Mouse (Mus musculus): ENCODE results near the gene Hcst. TPM values are rescaled to one million over a fixed set of nuclear protein-coding genes. Genes with fewer than 3 reads are reported as not detected.

Gene Hcst
- total RNA-seq, 1 experiment, result not detected

GRCm38 (mm10) chr7:30434238-30434637 lies 14.6 kb upstream of the Hcst start:
- H3K4me3 ChIP-seq (ENCODE audit: insufficient read depth in 1 of 2, low read depth in 1 of 2, low read length in 2 of 2, poor library complexity in 1 of 2, severe bottlenecking in 1 of 2), result no peak overlapping the region
- in situ Hi-C loops (cut with MboI; ENCODE audit: low sequenced_read_pairs in 2 of 2, unreplicated experiment in 2 of 2), result no loop called here
- H3K9ac ChIP-seq (ENCODE audit: insufficient read depth, low read depth, low read length, poor library complexity, severe bottlenecking), result no peak overlapping the region
- H3K27ac ChIP-seq (ENCODE audit: insufficient read depth, low read depth, low read length, poor library complexity, severe bottlenecking), result peak overlapping the region; percentile 84
- H3K36me3 ChIP-seq (ENCODE audit: control insufficient read depth, insufficient read depth, low read length, poor library complexity, severe bottlenecking), result peaks cover 10% of the 10 kb centered on the region
- H3K4me1 ChIP-seq (ENCODE audit: control insufficient read depth in 2 of 2, insufficient read depth in 2 of 2, low read length in 2 of 2, poor library complexity in 1 of 2), result peaks cover 1 to 11% of the 10 kb centered on the region in 2 experiments; a peak in 3 of 4 replicates
- TF ChIP-seq ZC3H11A (IDR thresholded peaks at IDR 0.05; ENCODE audit: borderline replicate concordance, low read depth, low read length) (no peak), ZNF384 (IDR thresholded peaks at IDR 0.05; ENCODE audit: low read depth, low read length) (peak; percentile 90), MAFK (IDR thresholded peaks at IDR 0.05; ENCODE audit: insufficient read depth, low read depth, low read length) (0 out of 2 replicates have a peak, but pooled peaks have one; percentile 16)
- H3K9me3 ChIP-seq (ENCODE audit: control insufficient read depth, insufficient read depth, low read depth, low read length), result no peaks in the 10 kb centered on the region
- peak; percentile 75 for DNase-seq (ENCODE audit: low read depth, low spot score)

GRCm38 (mm10) chr7:30431793-30432192 lies 12.1 kb upstream of the Hcst start:
- no peak for DNase-seq (ENCODE audit: low read depth, low spot score)
- in situ Hi-C loops (cut with MboI; ENCODE audit: low sequenced_read_pairs in 2 of 2, unreplicated experiment in 2 of 2), result no loop called here

GRCm38 (mm10) chr7:30430191-30430590 lies 10.5 kb upstream of the Hcst start:
- H3K4me1 ChIP-seq (ENCODE audit: control insufficient read depth in 2 of 2, insufficient read depth in 2 of 2, low read length in 2 of 2, poor library complexity in 1 of 2), result peaks cover 1 to 7% of the 10 kb centered on the region in 2 experiments; a peak in 2 of 4 replicates
- H3K27ac ChIP-seq (ENCODE audit: insufficient read depth, low read depth, low read length, poor library complexity, severe bottlenecking), result no peak overlapping the region
- peaks cover 31% of the 10 kb centered on the region for H3K36me3 ChIP-seq (ENCODE audit: control insufficient read depth, insufficient read depth, low read length, poor library complexity, severe bottlenecking)
- H3K9me3 ChIP-seq (ENCODE audit: control insufficient read depth, insufficient read depth, low read depth, low read length), result no peaks in the 10 kb centered on the region
- no peak overlapping the region for H3K9ac ChIP-seq (ENCODE audit: insufficient read depth, low read depth, low read length, poor library complexity, severe bottlenecking)
- in situ Hi-C loops (cut with MboI; ENCODE audit: low sequenced_read_pairs in 2 of 2, unreplicated experiment in 2 of 2), result no loop called here
- TF ChIP-seq ZC3H11A (IDR thresholded peaks at IDR 0.05; ENCODE audit: borderline replicate concordance, low read depth, low read length) (no peak), HCFC1 (IDR thresholded peaks at IDR 0.05; ENCODE audit: borderline replicate concordance, insufficient read depth, low read length) (no peak), CHD2 (IDR thresholded peaks at IDR 0.05; ENCODE audit: low read depth, low read length) (no peak), ZNF384 (IDR thresholded peaks at IDR 0.05; ENCODE audit: low read depth, low read length) (no peak), MAFK (IDR thresholded peaks at IDR 0.05; ENCODE audit: insufficient read depth, low read depth, low read length) (no peak)
- no peak for DNase-seq (ENCODE audit: low read depth, low spot score)
- no peak overlapping the region for H3K4me3 ChIP-seq (ENCODE audit: insufficient read depth in 1 of 2, low read depth in 1 of 2, low read length in 2 of 2, poor library complexity in 1 of 2, severe bottlenecking in 1 of 2)

More at GRCm38 (mm10) chr7:30431793-30432192, 12.1 kb upstream of the Hcst start:
- TF ChIP-seq ZNF384 (IDR thresholded peaks at IDR 0.05; ENCODE audit: low read depth, low read length) (no peak), MAFK (IDR thresholded peaks at IDR 0.05; ENCODE audit: insufficient read depth, low read depth, low read length) (peak; percentile 31; the same call in 1 of the 2 replicates), ZC3H11A (IDR thresholded peaks at IDR 0.05; ENCODE audit: borderline replicate concordance, low read depth, low read length) (0 out of 2 replicates have a peak, but pooled peaks have one; percentile 26), CHD2 (IDR thresholded peaks at IDR 0.05; ENCODE audit: low read depth, low read length) (no peak), HCFC1 (IDR thresholded peaks at IDR 0.05; ENCODE audit: borderline replicate concordance, insufficient read depth, low read length) (no peak)
- Histone ChIP-seq H3K4me1 (ENCODE audit: control insufficient read depth in 2 of 2, insufficient read depth in 2 of 2, low read length in 2 of 2, poor library complexity in 1 of 2) (peaks cover 1 to 9% of the 10 kb centered on the region in 2 experiments; a peak in 3 of 4 replicates), H3K36me3 (ENCODE audit: control insufficient read depth, insufficient read depth, low read length, poor library complexity, severe bottlenecking) (peaks cover 27% of the 10 kb centered on the region), H3K9ac (ENCODE audit: insufficient read depth, low read depth, low read length, poor library complexity, severe bottlenecking) (no peak overlapping the region), H3K27ac (ENCODE audit: insufficient read depth, low read depth, low read length, poor library complexity, severe bottlenecking) (no peak overlapping the region), H3K4me3 (ENCODE audit: insufficient read depth in 1 of 2, low read depth in 1 of 2, low read length in 2 of 2, poor library complexity in 1 of 2, severe bottlenecking in 1 of 2) (no peak overlapping the region), H3K9me3 (ENCODE audit: control insufficient read depth, insufficient read depth, low read depth, low read length) (no peaks in the 10 kb centered on the region)

- no peak for DNase-seq (ENCODE audit: low read depth, low spot score)
- in situ Hi-C loops (cut with MboI; ENCODE audit: low sequenced_read_pairs in 2 of 2, unreplicated experiment in 2 of 2), result no loop called here
- H3K36me3 ChIP-seq (ENCODE audit: control insufficient read depth, insufficient read depth, low read length, poor library complexity, severe bottlenecking), result peaks cover 34% of the 10 kb centered on the region
- H3K9me3 ChIP-seq (ENCODE audit: control insufficient read depth, insufficient read depth, low read depth, low read length), result no peaks in the 10 kb centered on the region
- H3K4me1 ChIP-seq (ENCODE audit: control insufficient read depth in 2 of 2, insufficient read depth in 2 of 2, low read length in 2 of 2, poor library complexity in 1 of 2), result peaks cover 1 to 4% of the 10 kb centered on the region in 2 experiments; a peak in 2 of 4 replicates
- H3K27ac ChIP-seq (ENCODE audit: insufficient read depth, low read depth, low read length, poor library complexity, severe bottlenecking), result no peak overlapping the region
- no peak overlapping the region for H3K4me3 ChIP-seq (ENCODE audit: insufficient read depth in 1 of 2, low read depth in 1 of 2, low read length in 2 of 2, poor library complexity in 1 of 2, severe bottlenecking in 1 of 2)
- TF ChIP-seq MAFK (IDR thresholded peaks at IDR 0.05; ENCODE audit: insufficient read depth, low read depth, low read length) (no peak), CHD2 (IDR thresholded peaks at IDR 0.05; ENCODE audit: low read depth, low read length) (no peak), ZC3H11A (IDR thresholded peaks at IDR 0.05; ENCODE audit: borderline replicate concordance, low read depth, low read length) (no peak), ZNF384 (IDR thresholded peaks at IDR 0.05; ENCODE audit: low read depth, low read length) (no peak), HCFC1 (IDR thresholded peaks at IDR 0.05; ENCODE audit: borderline replicate concordance, insufficient read depth, low read length) (no peak)
- H3K9ac ChIP-seq (ENCODE audit: insufficient read depth, low read depth, low read length, poor library complexity, severe bottlenecking), result no peak overlapping the region
Observed at GRCm38 (mm10) chr7:30429327-30429726, 9.7 kb upstream of the Hcst start.

Data from ES-E14 (cell line).